Mouse (Mus musculus): ENCODE results near the gene Endou.

DNA sequence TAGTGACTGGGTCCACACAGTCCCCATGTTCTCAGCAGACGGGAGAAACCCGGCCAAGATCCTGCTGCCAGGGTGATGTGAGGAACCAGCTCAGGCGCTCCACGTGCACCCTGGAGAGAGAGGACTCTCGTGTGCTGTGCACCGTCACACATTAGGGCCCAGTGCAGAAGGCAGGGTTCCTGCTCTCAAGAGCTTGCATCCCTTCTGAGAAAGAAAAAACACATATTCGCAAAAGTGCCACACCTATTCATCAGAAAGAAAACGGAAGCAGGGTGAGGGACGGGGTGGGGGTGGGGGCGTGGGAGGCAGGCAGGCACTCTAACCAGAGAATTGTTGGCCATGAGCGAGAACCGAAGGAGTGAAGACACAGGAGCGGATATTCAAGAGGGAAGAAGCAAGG, 55.2 kb downstream of the Endou start:
- TF ChIP-seq CTCF (IDR thresholded peaks at IDR 0.05; ENCODE audit: extremely low read depth, insufficient read depth, low read length) (no peak), POLR2A (IDR thresholded peaks at IDR 0.05; ENCODE audit: extremely low read depth, insufficient read depth, low read length) (no peak)
